Mouse (Mus musculus): ENCODE measurements around the gene Xab2.

The Xab2 gene

DNA sequence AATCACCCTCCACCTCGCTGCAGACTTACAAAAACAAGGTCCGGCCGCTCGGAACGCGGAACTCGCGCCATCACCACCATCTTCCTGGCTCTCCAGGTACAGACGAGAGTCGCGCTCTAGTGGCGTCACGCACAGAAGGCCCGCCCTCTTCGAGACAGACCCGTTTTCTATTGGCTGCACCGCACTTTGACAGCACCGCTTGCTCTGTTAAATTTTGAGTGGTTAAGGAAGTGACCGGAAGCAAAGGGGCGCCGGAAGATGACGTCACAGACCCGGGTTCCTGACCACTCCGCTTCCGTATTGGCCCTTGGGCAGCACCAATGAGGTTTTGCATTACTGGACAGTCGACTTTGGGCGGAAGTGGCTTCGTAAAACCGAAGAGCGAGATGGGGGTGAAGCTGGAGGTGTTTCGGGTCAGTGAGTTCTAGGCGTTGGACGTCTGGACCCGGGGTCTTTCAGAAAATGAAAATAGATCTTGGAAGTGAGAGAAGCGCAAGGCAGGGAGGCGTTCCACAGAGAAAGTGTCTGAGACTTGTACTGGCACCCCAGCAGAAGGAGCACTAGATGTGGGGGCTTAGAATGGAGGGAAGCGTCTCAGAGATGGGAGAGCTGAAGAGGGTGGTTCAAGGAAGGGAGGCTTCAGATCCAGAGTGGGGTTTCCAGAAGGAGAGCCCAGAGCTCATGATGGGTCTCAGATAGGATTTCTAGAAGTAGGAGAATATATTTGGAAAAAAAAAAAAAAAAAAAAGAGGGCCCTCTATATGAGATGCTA, at the start of gene Xab2, which contains the start of gene Pet100:
Gene Xab2 (minus strand): TSS at position 118 of the 772 bp plus-strand sequence.
Gene Pet100 (plus strand): TSS at position 350 of the 772 bp plus-strand sequence.
- DNase-seq: peak; percentile 99

DNA sequence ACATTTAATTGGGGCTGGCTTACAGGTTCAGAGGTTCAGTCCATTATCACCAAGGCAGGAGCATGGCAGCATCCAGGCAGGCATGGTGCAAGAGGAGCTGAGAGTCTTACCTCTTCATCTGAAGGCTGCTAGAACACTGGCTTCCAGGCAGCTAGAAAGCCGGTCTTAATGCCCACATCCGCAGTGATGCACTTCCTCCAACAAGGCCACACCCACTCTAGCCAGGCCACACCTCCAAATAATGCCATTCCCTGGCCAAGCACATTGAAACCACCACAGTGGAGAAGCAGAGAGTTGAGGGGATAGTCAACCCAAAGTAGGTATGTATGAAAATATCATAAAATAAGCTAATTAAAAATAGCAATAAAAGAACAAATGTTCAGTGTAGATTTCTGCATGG, 49.3 kb upstream of the Xab2 start:
- no peak for DNase-seq

DNA sequence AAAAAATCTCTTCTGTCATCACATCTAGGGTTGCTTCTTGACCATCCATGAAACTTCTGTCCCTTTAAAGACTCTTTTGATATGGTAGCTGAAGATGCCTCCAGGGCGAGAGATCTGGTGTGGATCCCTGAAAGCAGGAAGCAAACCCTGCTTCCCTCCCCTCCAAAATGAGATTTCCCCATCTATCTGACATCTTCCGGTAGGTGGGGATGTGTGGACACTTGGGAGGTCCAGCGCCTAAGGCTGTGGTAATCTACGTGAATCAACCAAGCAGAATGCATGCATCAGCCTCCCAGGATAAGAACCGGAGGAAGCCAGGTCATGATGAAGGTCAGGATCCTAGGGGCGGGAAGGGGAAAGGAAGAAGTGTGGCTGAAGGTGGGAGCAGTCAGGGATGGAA, 44.4 kb upstream of the Xab2 start, which contains the start of gene Mcemp1:
Gene Mcemp1 (plus strand): TSS at position 248 of the 400 bp plus-strand sequence.
- DNase-seq: no peak

DNA sequence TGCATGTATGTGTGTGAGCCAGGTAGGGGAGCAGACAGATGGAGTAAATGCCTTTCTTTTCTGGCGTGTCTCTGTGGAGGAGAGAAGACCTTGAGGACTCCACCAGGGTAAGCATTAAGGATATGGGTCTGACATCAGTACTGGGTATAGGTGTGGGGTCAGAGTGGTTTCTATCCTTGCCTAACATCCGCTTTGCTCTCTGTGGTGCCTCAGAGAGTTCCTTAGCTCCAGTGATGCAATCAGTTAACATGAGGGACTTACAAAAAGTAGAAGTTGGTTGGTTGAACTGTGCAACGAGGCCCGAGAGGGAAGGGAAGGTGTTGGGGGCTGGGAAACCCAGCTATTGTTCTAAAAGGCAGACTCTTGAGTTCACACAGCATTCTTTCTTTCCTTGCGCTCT, 43.3 kb upstream of the Xab2 start:
- DNase-seq: no peak

DNA sequence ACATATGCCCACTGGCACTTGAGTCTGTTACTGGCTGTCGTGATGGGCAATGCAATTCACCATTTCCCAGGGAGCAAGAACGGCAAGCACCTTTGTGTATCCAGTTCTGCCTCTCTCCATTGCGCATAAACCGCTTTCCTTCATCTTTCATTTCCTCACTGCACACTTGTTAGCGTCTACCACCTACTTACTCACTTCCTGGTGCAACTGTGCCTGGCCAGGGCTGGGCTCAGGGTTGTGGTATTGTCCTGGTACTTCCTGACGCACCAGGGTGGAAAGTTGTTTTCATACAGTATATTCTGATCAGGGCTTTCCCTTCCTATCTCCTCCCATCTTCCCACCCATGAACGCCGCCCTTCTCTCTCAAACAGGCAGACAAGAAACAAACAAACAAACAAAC, 39.8 kb upstream of the Xab2 start:
- DNase-seq: no peak

DNA sequence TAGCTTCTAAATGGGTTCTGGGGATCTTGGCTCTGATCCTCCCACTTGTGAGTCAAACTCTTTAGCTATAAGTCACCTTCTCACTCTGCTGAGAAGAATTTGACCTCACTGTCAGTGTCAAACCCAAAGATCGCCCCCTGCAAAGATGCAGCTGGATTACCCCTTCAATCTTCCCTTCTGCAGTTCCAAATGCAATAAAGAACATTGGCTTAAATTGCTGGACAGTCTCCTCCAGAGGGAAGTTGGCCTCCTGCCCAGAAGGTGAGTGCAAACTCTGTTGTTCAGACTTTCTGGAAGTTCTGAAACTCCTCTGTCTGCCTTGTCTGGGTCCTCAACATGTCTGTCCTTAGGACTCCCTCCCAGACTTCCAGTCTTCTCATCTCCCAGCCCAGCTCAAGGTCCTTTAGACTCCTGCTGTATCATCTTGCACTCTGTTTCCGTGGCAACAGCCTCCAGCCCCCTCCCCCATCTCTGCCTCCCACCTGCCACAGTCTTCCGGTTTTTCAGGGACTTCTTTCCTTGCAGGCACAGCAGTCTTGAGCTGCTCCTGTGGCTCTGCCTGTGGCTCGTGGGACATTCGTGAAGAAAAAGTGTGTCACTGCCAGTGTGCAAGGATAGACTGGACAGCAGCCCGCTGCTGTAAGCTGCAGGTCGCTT, 35.7 kb upstream of the Xab2 start:
- DNase-seq: no peak

DNA sequence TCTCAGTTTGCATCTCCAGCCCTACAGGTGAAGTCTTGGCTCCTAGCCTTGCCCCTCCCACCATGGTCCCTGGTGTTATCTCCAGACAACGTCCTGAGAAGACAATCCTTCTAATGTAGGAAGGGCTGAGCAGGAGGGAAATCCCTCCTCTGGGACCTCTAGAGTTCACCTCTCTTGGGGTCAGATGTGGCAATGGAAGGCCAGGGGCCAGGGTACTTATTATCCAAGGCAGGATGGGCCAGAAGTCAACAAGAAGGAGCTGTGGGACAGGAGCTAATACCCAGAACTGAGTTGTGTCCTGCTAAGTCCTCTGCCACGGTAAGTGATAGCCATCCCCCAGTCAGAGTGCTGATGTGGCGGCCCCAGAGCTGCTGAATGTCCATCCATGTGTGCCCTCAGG, 34.4 kb upstream of the Xab2 start, which contains the start of gene Retn:
Gene Retn (plus strand): TSS at position 245 of the 400 bp plus-strand sequence.
- DNase-seq: no peak

DNA sequence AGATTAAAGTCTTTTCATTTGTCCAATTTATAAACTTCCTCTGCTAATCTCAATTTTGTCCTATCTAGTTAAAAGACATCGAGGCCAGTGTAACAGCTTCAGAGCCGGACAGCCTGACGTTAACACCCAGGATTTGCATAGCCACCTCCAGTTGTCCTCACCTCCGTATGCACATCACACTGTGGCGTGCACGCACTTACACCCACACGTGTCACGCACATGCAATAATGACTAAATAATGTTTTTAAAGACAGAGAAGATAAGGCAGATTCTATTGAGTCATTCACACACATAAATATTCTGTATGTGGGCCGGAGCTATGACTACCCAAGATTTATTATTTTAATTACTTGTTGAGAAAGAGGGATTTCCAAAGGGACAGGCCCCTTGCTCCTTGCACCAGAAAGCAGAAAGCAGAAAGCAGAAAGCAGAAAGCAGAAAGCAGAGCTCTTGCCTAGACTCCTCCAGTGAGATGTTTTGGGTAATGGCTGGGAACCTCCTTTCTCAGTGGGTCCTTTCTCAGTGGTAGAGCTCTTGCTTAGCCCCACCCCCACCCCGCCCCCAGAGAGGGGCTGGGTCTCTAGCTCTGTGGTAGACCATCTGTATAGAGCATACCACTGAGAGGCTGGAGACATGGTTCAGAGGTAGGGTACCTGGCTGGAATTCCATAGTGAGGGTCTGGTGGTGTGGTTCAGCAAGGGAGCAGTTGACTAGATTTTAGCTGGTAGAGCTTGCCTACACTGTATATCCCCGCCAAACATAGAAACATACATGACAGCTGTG, 33.8 kb upstream of the Xab2 start:
- DNase-seq: no peak

DNA sequence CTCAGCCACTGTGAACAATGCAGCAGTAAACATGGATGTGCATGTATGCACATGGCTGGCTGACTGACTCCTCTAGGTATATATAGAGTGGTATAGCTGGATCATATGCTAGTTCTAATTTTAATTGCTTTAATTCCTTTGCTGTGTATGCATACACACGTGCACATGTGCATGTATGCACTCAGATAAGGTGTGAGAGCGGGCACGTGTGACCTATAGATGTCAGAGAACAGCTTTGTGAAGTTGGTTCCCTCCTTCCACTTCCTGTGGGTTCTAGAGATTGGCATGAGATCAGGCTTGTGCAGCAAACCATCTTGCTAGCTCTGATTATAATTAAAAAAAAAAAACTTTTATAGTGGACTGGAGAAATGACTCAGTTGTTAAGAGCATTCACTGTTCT, 31.7 kb upstream of the Xab2 start:
- DNase-seq: no peak

DNA sequence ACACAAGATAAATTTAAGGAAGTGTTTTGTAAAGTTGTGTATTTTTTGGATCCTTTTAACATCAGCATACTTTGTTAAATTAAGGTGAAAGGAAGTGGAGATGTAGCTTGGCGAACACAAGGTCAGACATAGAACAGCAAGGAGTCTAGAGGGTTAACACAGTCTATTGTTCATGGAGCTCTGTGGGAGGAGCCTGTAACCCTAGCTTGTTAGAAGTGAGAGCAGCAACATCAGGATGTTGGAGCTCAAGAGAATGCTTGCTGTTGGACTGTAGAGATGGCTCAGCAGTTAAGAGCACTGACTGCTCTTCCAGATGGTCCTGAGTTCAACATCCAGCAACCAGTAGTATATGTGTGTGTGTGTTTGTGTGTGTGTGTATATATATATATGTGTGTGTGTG, 27.9 kb upstream of the Xab2 start:
- DNase-seq: no peak

DNA sequence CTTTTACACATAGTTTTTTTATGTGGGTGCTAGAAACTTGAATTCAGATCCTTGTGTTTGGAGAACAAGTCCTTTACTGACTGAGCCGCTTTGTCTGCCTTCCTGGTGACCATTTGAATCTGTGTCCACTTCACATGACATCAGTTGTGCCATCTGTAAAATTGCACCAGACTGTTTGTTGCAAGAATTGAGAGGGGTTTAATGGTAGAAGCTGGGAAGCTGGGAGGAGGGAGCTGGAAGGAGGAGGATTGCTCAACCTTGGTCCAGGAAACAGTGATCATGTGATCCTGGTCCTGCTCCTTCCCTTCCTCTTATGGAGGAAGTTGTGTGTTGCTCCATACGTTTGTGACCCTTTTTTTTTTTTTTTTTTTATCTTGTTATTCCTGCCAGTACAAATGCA, 27.2 kb upstream of the Xab2 start:
- DNase-seq: no peak

DNA sequence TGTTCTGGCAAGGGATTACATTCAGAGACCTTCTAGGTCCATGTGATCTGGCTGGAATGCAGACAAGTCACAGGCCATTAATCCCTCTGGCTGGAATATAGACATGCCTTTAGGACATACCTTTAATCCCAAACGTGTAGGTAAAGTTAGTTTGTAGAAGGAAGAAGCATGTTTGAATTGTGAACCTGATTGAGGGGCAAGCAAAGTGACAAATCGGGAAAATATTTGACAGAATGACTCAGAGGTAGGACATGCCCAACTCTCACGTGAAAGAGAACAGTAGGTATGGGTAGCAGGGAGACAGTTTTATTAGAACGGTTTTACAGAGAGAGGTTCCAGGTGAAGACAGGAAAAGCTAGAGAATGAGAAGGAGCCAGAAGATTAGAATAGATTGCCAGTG, 26.4 kb upstream of the Xab2 start:
- DNase-seq: no peak

DNA sequence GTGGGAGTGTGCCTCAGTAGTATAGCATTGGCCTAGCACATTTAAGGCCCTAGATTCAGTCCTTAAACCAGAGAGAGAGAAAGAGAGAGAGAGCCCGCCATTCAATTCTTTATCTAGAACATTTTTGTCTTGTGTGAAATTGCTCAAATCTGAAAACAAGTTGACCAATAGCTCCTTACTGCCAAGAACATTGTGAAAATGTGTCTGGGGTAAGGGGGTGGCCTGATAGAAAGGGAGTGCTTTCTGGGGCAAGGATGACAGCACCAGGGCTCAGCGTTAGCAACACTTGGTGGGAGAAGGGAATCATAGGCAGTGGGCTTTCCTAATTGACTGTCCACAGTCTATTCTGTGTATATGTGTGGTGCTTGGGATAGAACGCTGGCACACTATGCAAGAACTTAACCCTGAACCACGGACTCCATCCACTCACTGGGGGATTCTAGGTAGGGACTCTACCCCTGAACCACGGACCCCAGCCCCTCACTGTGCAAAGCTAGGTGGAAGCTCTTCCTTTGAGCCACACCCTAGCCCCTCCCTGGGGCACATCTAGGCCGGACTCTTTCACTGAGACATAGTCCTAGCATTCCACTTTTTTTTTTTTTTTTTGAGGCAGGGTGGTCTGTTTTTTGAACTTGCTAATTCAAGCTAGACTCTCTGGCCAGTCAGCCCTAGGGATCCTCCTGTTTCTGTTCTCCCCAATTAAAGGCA, 25.9 kb upstream of the Xab2 start:
- no peak for DNase-seq

DNA sequence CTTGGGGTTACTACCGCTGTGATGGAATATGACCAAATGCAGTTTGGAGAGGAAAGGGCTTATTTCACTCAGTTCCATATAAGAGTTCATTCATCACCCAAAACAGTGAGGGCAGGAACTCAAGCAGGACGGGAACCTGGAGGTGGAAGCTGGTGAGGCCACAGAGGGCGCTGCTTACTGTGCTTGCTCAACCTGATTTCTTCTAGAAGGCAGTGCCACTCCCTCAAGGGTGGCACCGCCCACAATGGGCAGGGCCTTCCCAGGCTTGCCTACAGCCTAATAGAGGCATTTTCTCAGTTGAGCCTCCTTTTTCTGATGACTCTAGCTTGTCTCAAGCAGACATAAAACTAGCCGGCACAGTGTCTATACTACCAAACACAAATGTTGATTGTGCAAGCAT, 24.7 kb upstream of the Xab2 start:
- DNase-seq: peak in 1 of 2 experiments; percentile 45

DNA sequence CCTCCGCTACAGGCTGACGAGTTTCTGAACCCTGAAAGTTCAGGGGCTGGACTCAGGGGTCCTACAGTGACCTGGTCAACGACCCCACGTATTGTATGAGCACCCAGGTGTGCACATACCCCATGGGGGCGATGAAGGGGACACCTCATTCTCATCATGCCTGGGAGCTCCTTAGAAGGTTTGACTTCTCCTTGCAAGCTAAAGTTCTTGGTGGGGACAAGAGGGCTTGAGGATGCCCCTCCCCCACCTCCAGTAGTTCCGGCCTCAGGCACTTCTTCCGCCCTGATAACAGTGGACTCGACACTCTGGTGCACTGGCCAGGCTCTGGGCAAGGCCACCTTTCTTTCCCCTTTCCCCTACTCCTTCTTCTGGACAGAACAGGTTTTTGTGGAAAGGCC, 10.4 kb upstream of the Xab2 start:
- no peak for DNase-seq

DNA sequence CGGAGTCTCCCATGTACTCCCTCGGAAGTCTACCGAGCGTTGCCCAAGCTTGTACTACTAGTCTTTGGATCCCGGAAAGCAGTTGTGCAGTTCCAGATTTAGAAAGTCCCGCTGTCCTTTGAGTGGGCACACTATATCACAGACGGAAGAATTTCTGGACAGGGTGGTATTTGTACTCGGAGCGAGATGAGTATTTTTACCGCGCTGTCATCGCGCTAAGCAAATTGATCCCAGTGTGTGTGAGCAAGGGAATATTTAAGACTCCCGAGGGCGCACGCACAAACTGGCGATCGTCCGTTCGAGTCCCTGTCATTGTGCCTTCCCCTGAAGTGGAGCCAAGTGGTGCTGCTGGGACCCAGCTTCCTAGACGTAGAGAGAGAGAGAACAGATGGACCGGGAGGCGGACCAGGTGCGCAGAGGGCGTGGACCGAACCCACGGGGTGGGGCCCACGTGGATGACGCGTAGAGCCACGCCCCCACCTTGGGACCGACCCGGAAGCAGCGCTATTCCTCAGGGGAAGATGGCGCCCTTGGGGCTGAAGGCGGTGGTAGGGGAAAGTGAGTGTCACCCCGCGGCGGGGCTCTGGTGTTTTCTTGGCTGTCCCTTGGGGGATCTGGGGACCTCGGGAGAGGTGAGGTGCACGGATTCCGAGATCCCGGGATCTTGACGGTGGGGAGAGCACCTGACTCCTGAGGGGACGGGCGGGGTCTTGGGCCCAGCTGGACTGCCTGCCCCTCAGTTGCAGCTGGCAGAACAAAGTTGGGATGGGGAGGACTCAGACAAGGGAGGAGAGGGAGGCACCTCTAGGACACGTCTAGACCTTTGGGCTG, 9.7 kb upstream of the Xab2 start, which contains the start of gene Stxbp2:
Gene Stxbp2 (plus strand): TSS at position 309 of the 831 bp plus-strand sequence.
- peak; percentile 82 to 90 for DNase-seq

DNA sequence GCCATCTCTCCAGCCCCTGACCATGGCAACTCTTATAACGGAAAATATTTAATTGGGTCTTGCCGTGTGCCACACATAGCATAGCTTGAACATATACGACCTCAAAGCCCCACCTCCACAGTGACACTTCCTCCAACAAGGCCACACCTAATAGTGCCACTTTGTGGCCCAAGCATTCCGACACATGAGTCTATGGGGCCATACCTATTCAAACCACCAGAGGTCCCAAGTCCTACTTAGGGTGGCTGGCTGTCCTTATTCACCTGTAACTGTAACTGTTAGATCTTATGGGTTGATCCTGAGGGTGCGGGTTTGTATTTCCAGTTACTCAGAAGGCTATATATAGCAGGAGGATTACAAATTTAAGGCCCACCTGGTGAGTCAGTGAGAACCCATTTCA, 6.9 kb upstream of the Xab2 start:
- peak in 1 of 2 experiments; percentile 65 for DNase-seq

DNA sequence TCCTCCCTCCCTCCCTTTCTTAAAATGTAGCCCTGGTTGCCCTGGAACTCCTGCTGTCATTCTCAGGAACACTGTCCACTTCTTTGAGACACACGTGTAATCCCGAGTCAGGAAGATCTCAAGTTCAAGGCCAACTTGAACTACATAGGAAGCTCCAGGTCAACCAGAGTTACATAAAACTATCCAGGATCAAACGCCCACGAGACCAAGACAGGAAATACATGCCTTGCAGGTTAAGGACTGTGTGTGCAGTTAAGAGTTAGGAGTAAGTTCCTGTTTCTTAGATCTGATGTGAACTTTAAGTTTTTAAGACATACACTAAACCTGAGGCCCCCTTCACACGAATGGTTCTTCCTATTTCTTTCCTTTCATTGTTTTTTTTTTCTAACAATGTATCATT, 5.9 kb upstream of the Xab2 start:
- no peak for DNase-seq

DNA sequence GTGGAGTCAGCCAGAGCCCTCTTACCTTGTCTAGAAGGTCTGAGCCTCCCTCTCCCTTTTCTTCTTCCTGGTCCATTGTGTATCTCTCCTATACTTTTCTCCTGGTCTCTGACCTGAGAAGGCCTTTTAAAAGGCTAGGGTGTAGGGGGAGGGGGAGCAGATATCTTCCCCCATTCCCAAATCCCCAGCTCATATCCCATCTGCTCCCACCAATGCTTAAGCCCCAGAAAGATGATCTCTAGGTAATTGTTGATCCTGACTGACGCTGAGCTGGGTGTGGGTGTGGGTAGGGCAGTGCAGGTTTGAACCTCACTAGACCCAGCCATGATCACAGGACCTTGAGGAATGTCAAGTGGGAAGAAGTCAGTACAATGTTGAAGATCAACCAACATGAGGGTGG, 4.3 kb upstream of the Xab2 start, which contains the start of gene Pcp2:
Gene Pcp2 (minus strand): TSS at position 101 of the 400 bp plus-strand sequence.
- no peak for DNase-seq

DNA sequence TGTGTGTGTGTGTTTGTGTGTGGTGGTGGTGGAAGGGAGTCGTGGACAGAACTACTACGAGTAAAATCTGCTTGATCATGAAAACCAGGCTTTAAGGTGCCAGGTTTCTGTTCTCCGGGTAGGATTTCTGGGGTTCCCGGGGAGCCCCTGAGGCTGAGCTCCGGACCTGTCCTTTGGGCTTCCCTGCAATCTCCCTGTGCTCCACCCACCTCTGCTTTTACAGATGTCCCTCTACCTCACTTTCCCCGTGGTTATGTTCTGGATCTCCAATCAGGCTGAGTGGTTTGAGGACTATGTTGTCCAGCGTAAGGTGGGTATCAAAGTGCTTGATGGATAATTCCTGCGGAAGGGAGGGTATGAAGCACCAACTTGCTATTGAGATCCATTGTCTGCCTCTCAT, 1.0 kb upstream of the Xab2 start:
- no peak for DNase-seq

DNA sequence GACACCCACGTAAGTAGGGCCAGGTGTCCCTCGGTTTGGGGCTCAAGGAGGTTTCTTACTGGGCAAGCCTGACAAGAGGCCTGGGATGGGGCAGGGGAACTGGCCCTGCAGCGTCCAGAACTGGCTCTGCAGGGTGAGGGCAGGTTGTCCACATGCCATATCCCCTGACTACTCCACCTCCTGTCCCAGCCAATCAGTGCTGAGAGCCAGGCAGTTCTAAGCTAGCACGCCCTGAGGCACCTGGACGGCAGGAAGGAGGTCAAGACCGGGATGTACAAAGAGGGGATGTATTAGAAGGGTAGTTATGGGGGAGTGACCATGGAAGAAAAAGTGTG, 11.3 kb downstream of the Xab2 start:
- DNase-seq: no peak

Data from cerebellum, postnatal 25 days (tissue).